Mouse (Mus musculus) granulocyte monocyte progenitor cell, adult 5-6 weeks (primary cell): ENCODE data around the gene Stat4. TPM values are rescaled to one million over a fixed set of nuclear protein-coding genes. Genes with fewer than 3 reads are reported as not detected.
A peak's percentile ranks its signal among the peaks of the same experiment; 100 is the strongest.
"Not testable (repeated sequence)": the region's sequence is repeated elsewhere in the genome, so short reads cannot be mapped to it uniquely, and the experiment has no call there.

ENCODE experiments used
- ATAC-seq: replicated peaks from 2 replicates; pipeline ENCODE4 v1.8.0; 2016; ENCODE audit warnings: mild to moderate bottlenecking, moderate TSS enrichment, inconsistent platforms; ENCODE audit not compliant: poor library complexity, severe bottlenecking
- total RNA-seq, 2 experiments: library from RNA; stranded (forward) in 1 of 2; stranded (reverse) in 1 of 2; fragments of 200-712, 200-1000 nt in 1 of 2; fragments of >200 nt in 1 of 2; fragmentation: Nextera tagmentation in 1 of 2; gene quantifications; 2 replicates each; pipeline ENCODE4 v1.2.3; 2014 to 2017

Stat4 gene
- total RNA-seq, 2 experiments from 2014 or later = 21.5 to 32.2 TPM

GRCm38 (mm10) chr1:52021936-52022725 is 35.2 kb downstream of the Stat4 start:
- ATAC-seq = peak; percentile 86

DNA sequence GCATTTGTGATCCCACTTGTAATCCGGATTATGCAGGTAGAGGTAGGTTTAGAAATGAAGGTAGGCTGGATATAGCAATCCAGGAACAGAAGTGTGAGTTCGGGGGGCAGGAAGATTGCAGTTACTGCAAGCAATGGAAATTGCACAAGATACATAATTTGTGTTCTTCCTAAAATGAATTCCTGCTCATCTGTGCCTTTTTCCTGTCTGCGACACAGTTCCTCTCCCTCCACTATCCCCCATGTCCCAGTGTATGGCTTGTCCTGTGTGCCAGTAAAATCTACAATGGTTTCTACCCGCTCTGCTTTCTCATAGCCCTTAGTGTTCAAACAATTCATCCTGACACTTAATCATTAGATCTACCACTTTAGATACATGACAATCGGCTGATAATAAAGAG is 41.7 kb downstream of the Stat4 start:
- peak; percentile 65 for ATAC-seq

DNA sequence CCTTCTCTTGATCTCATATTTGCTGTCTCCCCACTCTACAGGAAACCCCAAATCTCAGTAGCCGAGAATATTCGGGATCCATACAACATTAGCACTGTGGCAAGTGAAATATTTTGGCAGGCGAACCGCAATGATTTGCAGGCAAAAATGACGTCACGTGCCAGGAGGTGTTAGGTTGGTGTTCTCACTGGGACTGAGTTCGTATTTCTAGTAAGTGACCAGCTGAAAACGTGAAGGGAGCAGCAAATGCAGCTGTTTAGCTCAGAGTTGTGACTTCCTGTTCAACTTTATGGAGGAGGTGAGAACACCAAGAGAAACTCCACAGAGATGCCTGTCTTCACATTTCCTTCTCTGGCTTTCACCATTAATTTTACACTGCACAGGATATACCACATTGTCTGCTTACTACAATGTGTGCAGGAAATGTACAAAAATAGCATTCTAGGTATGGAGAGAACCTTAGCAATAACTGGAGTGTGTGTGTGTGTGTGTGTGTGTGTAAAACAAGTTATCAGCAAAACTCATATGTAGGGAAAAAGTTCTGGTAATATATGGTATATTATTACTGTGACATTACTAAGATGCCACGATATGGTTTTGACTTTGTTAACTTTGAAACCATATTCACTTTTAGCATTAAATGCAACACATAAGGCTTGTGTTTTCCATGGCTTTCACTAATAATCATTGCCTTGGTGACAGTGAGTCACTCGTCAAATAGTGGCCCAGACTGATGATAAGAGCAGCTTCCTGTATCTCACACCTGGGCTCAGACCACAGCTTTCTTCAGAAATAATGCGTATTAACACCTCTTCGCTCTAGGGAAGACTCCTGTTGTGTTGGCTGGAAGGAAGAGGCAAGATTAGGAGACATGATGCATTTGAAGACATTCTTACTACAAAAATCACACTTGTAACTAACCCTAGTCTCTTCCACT is 48.1 kb downstream of the Stat4 start:
- ATAC-seq = no peak

- no peak for ATAC-seq
Measured at GRCm38 (mm10) chr1:52039151-52039550, 52.2 kb downstream of the Stat4 start.

DNA sequence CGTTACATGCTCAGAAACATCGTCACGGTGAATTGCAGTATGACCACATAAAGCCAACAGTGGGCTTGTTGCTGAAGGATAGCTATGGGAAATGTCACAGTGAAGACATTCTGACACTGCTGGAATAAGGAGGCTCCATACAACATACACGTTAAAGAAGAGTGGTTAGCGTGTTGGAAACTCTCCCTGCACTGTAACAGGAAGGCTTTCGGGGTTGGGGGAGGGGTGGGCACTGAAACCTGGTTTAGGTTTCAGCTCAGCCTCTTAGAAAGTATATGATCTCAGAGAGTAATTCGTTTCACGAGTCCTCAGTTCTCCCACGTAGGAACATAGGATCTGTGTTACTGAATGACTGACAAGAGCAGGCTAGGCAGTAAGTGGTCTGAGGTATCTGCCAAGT is 52.7 kb downstream of the Stat4 start:
- no peak for ATAC-seq

DNA sequence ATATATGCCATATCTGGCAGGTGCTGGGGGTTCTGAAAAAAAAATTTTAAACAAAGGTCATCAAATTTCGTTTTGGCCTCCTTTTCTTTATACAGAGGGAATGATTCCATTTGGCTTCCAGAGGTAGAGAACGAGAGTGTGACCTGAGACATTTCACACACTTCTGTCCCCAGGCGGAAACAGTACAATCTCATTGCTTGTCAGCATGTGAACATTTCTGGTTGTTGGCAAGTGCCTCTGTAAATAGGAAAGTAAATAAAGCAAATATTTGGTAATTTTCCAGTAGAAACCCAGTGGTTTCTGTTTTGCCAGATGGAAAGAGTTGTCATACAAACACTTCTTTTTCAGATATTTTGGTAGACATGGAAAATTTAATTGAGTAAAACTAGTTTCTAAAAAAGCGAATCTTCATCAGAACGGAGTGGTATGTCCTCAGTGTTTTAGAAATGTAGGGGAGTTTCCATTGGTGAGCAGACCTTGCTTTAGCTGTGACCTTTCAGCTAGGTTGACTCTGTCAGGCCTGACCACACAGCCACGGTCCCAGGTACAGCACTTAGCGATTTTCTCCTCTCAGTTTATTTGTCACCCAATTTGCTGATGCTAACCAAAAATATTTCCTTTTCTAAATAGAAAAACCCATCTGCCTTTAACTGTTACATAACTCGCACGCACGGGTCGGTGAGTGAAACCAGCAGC is 53.6 kb downstream of the Stat4 start:
- no peak for ATAC-seq

GRCm38 (mm10) chr1:52043191-52043590 is 56.2 kb downstream of the Stat4 start:
- no peak for ATAC-seq

DNA sequence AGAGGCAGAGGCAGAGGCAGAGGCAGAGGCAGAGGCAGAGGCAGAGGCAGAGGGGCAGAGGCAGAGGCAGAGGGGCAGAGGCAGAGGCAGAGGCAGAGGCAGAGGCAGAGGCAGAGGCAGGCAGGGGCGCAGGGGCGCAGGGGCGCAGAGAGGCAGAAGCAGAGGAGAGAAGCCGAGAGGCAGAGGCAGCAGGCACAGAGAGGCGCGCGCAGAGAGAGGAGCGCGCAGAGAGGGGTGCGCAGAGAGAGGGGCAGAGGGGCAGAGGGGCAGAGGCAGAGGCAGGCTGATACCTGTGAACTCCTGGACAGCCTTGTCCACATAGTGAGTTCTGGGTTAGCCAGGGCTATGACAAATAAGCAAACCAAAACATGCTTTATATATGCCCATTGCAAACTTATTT is 59.9 kb downstream of the Stat4 start:
- not testable (repeated sequence) for ATAC-seq

- ATAC-seq = no peak
Measured at GRCm38 (mm10) chr1:52048711-52049110, 61.8 kb downstream of the Stat4 start.

DNA sequence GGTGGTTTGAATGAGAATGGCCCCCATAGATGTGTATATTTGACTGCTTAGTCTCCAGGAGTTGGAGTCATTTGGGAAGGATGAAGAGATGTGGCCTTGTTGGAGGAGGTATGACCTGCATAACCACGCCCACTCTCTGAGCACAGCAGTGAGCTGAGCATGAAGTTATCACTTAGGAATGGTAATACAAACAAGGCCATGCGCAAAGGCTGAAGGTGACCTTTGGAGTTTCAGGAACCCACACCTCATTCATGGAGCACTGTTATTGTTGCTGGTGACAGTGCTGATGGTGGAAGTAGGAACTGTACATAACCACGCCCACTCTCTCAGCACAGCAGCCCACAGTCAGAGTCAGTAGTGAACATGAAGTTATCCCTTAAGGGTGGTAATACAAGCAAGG is 62.9 kb downstream of the Stat4 start:
- no peak for ATAC-seq

- no peak for ATAC-seq
Measured at GRCm38 (mm10) chr1:52051542-52051941, 64.6 kb downstream of the Stat4 start.

DNA sequence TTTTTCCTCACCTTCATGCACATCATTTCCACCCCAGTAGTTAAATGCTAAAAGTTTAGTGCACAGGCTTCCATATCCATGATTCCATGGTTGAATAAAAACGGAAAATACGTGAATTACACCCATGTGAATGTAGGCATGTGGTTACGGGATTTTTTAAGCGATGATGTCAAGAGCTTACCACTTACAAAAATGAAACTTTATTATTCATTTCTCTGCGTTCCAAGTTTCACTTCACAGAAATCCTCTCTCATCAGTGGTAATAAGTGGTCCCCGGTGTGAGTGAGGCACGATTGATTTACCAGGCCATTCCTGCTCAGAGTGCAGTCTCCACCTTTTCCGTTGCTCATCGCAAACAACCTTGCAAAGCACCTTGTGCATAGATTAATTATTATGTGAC is 66.0 kb downstream of the Stat4 start:
- no peak for ATAC-seq

GRCm38 (mm10) chr1:52055947-52056346 is 69.0 kb downstream of the Stat4 start:
- no peak for ATAC-seq

DNA sequence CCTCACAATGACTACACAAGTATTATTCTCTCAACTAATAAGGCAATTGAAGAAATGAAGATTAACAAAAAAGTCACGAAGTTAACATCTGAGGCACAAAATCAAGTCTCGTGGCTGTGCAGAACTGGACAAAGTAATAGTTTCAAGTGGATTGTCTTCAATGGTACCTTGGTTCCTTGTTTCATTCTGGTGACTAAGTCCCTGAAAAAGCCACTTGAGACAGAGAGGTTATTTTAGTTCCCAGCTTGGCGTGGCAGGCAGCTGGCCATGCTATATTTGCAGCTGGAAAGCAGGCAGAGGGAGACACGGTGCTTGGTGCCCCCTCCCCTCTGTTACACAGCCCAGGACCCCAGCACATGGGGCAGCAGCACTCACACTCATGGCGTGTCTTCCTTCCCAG is 70.2 kb downstream of the Stat4 start:
- no peak for ATAC-seq

- no peak for ATAC-seq
Measured at GRCm38 (mm10) chr1:52066276-52066675, 79.3 kb downstream of the Stat4 start.

DNA sequence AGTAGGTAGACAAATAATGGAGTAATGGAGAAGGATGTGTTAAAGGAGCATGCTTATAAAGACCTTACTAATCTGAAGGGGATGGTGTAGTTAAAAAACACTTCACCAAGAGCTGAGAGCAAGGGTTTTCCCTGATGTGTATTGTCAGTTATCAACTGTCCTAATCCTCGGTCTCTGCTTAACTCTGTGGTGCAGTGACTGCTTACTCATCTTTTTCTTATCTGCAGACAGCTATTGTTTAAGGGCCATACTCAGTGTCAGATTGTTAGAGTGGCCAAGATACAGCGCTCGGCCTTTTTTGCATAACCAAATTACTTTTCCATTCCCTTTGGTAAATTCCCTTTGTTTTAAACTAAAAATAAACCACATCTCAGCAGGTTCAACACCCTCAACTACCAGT is 79.7 kb downstream of the Stat4 start:
- no peak for ATAC-seq

GRCm38 (mm10) chr1:52079724-52080367 is 92.9 kb downstream of the Stat4 start:
- no peak for ATAC-seq

GRCm38 (mm10) chr1:52080375-52080774 is 93.4 kb downstream of the Stat4 start:
- no peak for ATAC-seq

- no peak; the same call in 1 of the 2 replicates for ATAC-seq
Measured at GRCm38 (mm10) chr1:52086236-52086635, 99.3 kb downstream of the Stat4 start.

DNA sequence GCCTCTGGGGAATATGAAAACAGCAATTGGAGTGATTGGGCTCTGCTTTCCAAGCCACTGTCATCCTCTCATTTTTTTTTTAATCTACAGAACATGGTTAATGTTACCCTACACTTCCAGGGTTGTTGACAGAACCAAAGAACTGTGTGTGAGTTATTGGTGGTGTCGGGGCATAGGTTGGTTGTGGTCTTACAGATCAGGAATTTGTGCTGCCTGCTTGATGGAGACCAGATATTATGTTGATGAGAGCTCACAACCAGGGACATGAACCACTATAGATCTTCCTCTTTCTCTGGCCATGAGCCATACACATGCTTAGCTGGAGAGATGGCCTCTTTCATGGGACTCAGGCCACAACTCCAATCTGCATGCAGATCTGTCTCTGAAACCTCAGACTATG is 100.2 kb downstream of the Stat4 start:
- no peak for ATAC-seq
